Mouse (Mus musculus) spleen, adult 2 months (tissue): ENCODE data around the gene Fermt2.

Source experiments
- CTCF ChIP-seq: fragments of 200-500 bp; IDR thresholded peaks from 2 replicates; pipeline ENCODE4 v1.5.1; 2011; ENCODE audit warnings: mild to moderate bottlenecking, inconsistent platforms; ENCODE audit not compliant: insufficient read depth, insufficient read length, insufficient replicate concordance; ENCODE audit errors: extremely low read depth
- POLR2A ChIP-seq: fragments of 200-500 bp; IDR thresholded peaks from 2 replicates; pipeline ENCODE4 v1.6.1; 2011; ENCODE audit warnings: low read depth, low read length, inconsistent platforms

GRCm38 (mm10) chr14:45462875-45463475 is 66.9 kb downstream of the Fermt2 start:
- TF ChIP-seq CTCF (no peak), POLR2A (no peak)
